Mouse (Mus musculus) thymus, adult 2 months (tissue): ENCODE measurements around the gene Xbp1.

Experiments
- CTCF ChIP-seq: fragments of 200-500 bp; IDR thresholded peaks from 2 replicates; pipeline ENCODE4 v1.5.1; 2012; ENCODE audit warnings: mild to moderate bottlenecking, control low read depth, low read length, moderate library complexity, borderline replicate concordance; ENCODE audit not compliant: control insufficient read depth, poor library complexity, insufficient read depth; ENCODE audit errors: extremely low read depth
- POLR2A ChIP-seq: fragments of 200-500 bp; IDR thresholded peaks from 2 replicates; pipeline ENCODE4 v1.6.1; 2012; ENCODE audit warnings: mild to moderate bottlenecking, low read length, control low read depth, moderate library complexity; ENCODE audit not compliant: control insufficient read depth, poor library complexity, insufficient read depth; ENCODE audit errors: extremely low read depth

DNA sequence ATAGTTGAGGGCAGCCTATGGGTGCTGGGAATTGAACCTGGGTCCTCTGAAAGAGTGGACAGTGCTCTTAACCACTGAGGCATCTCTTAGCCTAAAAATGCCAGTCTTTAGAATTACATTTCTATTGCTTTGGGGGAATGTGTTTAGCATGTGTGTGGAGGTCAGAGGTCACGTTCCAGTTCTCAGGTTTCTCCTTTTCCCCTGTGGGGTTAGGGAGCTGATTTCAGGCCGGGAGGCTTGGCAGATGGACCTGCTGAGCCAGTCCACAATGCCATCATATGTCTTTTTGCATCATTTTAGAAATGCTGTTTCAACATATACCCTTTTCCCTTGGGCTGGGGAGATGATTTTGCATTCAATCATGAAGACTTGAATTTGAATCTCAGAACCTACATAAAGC lies 26.6 kb upstream of the Xbp1 start:
- TF ChIP-seq CTCF = no peak
- TF ChIP-seq POLR2A = no peak
